ENCODE assay signal across 26 mouse cellular contexts in the genomic region with DNA sequence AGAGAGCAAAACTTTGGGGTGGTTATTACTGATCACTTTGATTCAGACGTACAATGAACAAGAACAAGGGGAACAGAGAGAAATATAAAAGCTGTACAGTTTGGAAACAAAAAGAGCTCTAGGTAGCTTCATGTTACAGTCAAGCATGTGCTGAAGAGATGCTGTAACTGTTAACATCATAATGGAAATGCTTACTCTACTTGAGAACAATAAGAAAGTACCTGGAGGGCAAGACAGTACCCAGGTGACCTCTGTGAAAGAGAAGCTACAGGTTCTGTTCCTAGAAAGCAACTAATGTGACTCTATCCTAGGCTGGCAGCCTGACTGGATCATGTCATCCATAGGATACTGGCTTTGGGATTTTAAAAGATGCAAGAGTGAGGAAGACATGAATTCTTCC. TPM values are rescaled to one million over a fixed set of nuclear protein-coding genes. Genes with fewer than 3 reads are reported as not detected.
"Had no signal": no experiment of that assay in that cellular context is flagged by ENCODE, and none has a peak within 500 bp of the region (broad histone marks: within the 10 kb centered on the region; RNA-seq: fewer than 3 reads in every experiment).

No protein-coding gene starts in this region.

- DNase-seq: heart, postnatal 10 days; heart, postnatal 14 days; heart, postnatal 36 days; heart, postnatal 4 days; kidney, adult 11 months; kidney, adult 18-20 months; kidney, adult 2 months; kidney, adult 8-10 months; kidney, adult 9 months; kidney, postnatal 10 days; kidney, postnatal 14 days; kidney, postnatal 25 days; kidney, postnatal 36 days; kidney, postnatal 4 days; layer of hippocampus, adult 9-11 months; layer of hippocampus, postnatal 36 days had no signal

RNA-seq across cellular contexts. Expression of gene Cfc1, which starts 11.6 kb away (rescaled TPM):
- total RNA-seq: heart, postnatal 10 days; heart, postnatal 14 days; heart, postnatal 36 days; heart, postnatal 4 days; layer of hippocampus, adult 18-20 months; layer of hippocampus, adult 8-10 months; layer of hippocampus, postnatal 10 days; layer of hippocampus, postnatal 14 days; layer of hippocampus, postnatal 25 days; layer of hippocampus, postnatal 36 days; left cerebral cortex, adult 18-20 months; left cerebral cortex, adult 2 months had no signal

RNA-seq across cellular contexts. Expression of gene Prss40, which starts 13.7 kb away (rescaled TPM):
- total RNA-seq: heart, postnatal 10 days; heart, postnatal 14 days; heart, postnatal 36 days; heart, postnatal 4 days; hematopoietic stem cell, adult 5-6 weeks; hindbrain, postnatal 0 days; layer of hippocampus, adult 18-20 months; layer of hippocampus, adult 2 months; layer of hippocampus, adult 8-10 months; layer of hippocampus, postnatal 10 days; layer of hippocampus, postnatal 14 days; layer of hippocampus, postnatal 25 days; layer of hippocampus, postnatal 36 days; left cerebral cortex, adult 18-20 months; left cerebral cortex, adult 2 months had no signal

RNA-seq across cellular contexts. Expression of gene Amer3, which starts 32.4 kb away (rescaled TPM):
- total RNA-seq: heart, postnatal 10 days; heart, postnatal 14 days; heart, postnatal 36 days; heart, postnatal 4 days; hematopoietic stem cell, adult 5-6 weeks had no signal

RNA-seq across cellular contexts. Expression of gene Prss39, which starts 48.9 kb away (rescaled TPM):
- total RNA-seq: heart, postnatal 10 days; heart, postnatal 14 days; heart, postnatal 36 days; heart, postnatal 4 days; hindbrain, postnatal 0 days; layer of hippocampus, adult 18-20 months; layer of hippocampus, adult 2 months; layer of hippocampus, adult 8-10 months; layer of hippocampus, postnatal 10 days; layer of hippocampus, postnatal 14 days; layer of hippocampus, postnatal 25 days; layer of hippocampus, postnatal 36 days; left cerebral cortex, adult 18-20 months; left cerebral cortex, adult 2 months had no signal
